Mouse (Mus musculus) right cerebral cortex, postnatal 36 days (tissue): Measurements from ENCODE around the gene Gm15085.
"Not testable (repeated sequence)": the region's sequence is repeated elsewhere in the genome, so short reads cannot be mapped to it uniquely, and the experiment has no call there.

Source experiments
- DNase-seq, 2 experiments: peaks; one replicate each; pipeline ENCODE4 v3.0.0; 2022; ENCODE audit warnings: low spot score in 2 of 2, mixed read lengths in 1 of 2

Gm15085 gene

GRCm38 (mm10) chrX:149447317-149447716 is at the start of gene Gm15085:
Gene Gm15085 (plus strand): TSS chrX:149447617.
- DNase-seq, result not testable (repeated sequence)
